Mouse (Mus musculus): ENCODE measurements around the gene Pdzd3.
"Not testable (repeated sequence)": the region's sequence is repeated elsewhere in the genome, so short reads cannot be mapped to it uniquely, and the experiment has no call there.

Pdzd3 gene

DNA sequence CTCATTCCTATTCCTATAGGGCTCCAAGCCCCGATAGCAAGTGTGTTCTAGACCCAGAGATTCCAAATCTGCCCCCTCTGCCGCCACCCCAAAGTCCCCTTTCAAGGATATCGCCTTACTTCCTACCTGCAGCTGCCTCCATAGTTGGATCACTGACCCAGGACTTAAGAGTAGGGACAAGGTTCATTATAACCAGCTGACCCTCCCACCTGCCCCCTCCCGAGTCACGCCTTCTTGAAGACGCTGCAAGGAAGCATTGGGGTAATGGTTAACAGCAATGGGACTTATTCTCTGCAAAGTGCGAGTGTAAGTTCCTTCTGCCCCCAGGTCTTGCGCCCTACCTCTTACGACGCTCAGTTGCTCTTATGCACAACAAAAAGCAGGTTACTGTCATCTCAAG, at the start of gene Pdzd3:
Gene Pdzd3, minus strand, starts transcription at position 158 of the 400 bp plus-strand sequence.
- DNase-seq (ENCODE audit: low spot score in 2 of 2), result no peak

DNA sequence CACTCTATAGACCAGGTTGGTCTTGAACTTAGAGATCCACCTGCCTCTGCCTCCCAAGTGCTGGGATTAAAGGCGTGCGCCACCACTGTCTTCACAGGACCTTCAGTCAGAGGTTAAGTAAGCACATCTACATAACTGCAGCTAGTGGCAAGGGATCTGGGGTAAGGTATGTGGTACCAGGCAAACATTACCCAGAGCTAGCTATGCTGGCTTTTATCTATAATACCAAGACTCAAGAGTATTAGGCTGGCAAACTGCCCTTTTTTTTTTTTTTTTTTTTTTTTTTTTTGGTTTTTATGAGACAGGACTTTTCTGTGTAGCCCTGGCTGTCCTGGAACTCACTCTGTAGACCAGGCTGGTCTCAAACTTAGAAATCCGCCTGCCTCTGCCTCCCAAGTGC, 48.7 kb upstream of the Pdzd3 start:
- not testable (repeated sequence) for DNase-seq (ENCODE audit: low spot score in 2 of 2)

DNA sequence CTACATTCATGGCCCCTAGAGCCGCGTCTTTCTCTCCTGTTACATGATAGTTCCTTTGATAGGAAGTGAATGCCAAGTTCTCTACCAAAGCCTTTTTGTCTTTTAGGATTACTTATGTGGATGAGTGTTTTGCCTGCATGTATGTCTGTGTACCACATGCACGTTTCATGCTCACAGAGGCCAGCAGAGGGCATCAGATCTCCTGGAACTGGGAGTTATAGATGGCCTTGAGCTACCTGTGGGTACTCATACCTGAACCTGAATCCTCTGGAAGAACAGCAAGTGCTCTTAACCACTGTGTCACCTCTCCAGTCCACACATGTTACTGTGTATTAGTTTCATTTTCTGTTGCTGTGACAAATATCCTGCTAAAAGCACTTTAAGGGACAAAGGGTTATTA, 41.2 kb upstream of the Pdzd3 start:
- no peak for DNase-seq (ENCODE audit: low spot score in 2 of 2)

DNA sequence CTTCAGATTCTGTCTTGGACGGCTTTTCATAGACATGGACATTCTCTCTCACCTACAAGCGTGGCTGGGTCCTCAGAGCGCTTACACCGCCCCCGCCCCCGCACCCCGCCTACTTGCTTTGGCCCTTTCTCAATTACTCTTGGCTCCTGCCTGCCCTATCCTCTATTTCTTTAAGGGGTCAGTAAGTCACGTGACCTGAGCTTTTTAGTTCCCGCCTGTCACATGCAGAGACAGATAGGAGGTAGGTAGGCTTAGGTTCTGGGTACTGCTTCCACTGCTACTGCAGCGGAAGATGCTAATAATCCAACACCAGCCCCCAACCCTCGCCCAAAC, 37.7 kb upstream of the Pdzd3 start:
- no peak for DNase-seq (ENCODE audit: low spot score in 2 of 2)

DNA sequence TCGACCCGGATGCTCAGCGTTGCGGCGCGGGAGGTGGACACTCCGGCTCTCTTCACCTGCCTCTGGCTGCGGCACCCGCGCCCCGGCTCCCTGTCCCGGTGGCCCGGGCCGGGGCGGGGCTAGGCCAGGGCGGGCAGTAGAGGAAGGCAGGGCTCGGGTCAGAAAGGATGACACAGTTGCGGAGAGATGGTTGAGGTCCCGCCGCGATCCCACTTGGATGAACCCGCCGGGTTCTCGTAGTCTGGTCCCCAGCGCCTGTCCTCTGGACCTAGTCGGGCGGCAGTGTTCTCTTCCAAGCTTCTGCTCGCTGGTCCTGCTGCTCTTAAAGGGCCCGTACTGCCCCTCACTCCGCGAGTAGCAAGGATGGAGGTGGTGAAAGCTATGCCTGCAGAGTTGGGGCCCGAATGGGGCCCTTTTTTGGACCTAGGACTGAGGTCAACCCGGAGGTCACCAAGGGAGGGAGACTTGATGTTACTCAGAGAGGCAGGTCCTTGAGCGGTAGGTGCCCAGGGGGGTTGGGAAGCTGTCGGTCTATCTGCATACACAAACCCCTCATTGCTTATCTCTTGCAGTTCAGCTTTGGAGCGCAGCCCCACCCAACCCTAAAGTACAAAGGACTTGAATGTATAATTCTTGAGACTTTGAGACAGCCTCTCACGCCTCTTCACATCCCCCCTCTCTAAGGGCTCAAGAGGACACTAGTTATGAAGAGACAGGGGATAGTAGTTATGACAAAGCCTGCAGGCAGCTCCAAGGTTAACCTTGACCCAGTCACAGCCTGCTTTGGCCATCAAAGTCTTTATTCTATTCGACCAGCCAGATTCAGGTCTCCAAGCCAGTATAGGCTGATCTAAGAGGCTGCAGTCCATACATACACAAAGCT, 37.0 kb upstream of the Pdzd3 start, which contains the start of gene Abcg4:
Gene Abcg4, minus strand, starts transcription at position 540 of the 883 bp plus-strand sequence.
- DNase-seq (ENCODE audit: low spot score in 2 of 2), result peak; percentile 59 to 68

DNA sequence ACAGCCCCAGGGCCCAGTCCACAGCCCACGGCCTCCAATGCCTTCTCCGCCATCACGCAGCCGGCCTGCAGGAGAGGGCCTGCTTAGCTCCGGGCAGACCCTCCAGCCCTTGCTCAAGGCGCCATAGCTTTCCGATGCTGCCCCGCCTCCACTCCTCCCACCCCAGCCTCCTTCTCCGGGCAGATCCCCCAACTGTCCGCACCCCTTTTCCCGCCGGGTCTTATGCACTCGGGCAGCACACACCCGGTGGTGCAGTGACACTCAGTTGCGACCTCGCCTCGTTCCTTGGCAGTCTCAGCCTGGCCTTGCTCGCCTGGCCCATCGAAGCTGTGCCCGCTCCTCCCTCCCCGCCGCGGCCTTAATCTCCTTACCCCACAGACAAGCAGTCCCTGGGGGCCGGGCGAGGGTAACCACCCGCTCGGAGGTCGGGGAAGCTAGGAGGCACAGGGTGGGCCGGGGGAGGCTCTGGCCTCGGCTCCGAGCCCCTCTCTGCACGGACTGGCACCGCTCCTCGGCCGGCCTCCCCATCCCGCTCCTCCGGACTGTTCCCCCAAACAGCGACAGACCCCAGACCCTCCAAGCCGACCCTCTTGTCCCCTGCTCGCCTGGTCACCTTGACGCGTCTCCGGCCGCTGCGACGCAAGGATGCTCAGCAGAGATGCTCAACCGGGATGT, 36.3 kb upstream of the Pdzd3 start:
- peak; percentile 31 to 36 for DNase-seq (ENCODE audit: low spot score in 2 of 2)

DNA sequence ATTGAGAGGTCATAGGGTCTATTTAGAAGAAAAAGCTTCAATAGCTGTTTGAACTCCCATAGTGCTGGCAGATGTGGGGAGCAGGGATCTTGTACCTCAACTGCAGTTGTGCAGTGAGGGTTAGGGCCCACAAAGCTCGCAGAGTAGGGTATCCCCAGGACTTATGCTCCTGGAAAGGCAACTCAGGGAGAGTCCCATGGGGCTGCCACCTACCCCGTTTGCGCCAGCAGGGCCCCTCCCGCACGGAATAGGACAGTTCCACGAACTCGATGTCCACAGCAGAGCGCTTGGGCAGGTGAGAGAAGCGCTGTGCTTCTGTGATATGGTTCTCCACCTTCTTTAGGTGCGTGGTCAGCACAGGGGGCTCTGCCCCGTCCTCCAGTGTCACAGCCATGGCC, 35.7 kb upstream of the Pdzd3 start:
- no peak for DNase-seq (ENCODE audit: low spot score in 2 of 2)

DNA sequence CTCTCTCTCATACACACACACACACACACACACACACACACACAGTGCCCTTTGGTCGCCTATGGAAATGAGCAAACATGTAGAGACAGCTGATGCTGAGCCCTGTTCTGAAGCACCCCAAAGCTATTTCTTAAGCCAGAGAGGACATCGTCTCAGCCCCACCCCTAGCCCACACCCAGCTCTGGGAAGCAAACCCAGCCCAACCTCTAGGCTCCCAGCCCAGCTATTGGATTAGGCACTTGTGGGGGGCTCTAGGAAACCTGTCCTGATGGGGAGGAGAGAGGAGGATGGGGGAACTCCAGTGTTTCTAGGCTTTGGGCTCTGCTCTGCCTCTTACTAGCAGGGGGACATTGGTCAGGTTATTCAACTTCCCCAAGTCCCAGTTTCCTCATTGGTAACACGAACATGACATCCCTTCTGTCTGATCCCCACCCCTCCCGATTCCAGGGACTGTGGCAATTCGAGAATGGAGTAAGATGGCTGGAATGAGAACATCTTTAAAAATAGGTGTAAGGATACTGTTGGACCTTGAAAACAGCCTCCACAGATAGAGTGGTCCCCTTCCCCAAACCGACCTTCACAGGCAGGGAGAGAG, 35.1 kb upstream of the Pdzd3 start:
- no peak for DNase-seq (ENCODE audit: low spot score in 2 of 2)

DNA sequence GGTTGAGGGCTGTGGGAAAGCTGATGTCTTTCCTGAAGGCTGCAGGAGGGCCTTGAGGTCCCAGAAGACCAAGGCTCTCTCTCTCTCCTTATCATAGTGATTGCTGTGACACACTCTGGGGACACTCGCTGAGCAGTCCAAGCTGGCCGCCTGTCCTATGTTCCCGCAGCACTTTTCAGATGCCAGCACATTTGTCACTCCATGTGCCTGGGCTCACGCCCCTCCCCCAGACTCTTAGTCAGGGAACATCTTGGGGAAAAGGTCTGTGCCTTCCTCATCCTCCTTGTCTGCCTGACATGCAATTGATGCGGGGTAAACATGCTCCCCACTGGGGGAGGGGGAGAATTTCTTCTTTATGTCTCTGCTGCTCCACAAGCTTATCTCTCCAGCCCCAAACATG, 31.9 kb upstream of the Pdzd3 start:
- DNase-seq (ENCODE audit: low spot score in 2 of 2), result no peak

DNA sequence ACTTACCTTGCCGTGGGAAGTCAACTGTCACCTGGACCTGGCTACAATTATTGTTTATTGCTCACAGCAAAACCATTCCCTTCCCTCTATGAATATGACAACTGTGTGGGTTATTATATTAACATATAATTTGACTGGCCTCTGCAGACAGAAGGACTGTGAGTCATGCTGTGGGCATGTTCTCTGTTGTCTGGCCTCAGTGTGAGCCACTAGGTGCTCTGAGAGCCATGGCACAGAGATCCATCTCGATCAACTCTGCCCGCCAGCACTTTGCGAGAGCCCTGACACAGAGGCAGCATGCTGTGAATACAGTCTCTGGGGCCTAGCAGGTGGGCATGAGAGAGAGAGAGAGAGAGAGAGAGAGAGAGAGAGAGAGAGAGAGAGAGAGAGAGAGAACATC, 18.7 kb upstream of the Pdzd3 start:
- no peak for DNase-seq (ENCODE audit: low spot score in 2 of 2)

DNA sequence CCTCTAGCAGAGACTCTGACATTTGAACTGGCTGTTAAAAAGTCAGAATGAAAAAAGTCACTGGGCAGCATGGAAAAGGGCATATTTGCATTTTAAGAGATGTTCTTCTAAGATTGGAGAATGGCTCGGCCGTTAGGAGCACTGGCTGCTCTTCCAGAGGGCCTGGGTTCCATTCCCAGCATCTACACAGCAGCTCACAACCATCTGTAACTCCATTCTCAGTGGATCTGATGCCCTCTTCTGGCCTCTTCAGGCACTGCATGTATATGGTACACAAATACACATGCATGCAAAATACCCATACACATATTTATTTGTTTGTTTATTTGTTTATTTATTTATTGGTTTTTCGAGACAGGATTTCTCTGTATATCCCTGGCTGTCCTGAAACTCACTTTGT, 17.8 kb upstream of the Pdzd3 start:
- no peak for DNase-seq (ENCODE audit: low spot score in 2 of 2)

DNA sequence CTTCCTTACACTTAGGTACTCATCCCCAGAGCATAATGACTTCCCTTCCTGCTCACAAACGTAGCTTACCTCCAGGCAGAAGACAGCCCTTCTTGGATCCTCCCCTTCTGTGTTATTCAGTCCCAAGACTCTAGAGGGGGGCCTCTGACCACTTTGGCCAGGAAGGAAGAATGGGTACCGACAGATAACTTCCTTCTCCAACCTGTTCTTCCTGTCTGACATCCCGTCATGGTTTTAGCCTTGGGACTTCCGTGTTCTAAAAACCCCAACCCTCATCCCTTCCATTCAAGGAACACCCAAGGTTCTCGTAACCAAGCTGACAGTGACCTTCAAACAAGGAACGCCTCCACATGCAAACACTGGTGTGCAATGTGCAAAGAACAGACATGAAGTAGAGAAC, 17.2 kb upstream of the Pdzd3 start, which contains the start of gene Nlrx1:
Gene Nlrx1, minus strand, starts transcription at position 168 of the 400 bp plus-strand sequence.
- DNase-seq (ENCODE audit: low spot score in 2 of 2), result no peak

DNA sequence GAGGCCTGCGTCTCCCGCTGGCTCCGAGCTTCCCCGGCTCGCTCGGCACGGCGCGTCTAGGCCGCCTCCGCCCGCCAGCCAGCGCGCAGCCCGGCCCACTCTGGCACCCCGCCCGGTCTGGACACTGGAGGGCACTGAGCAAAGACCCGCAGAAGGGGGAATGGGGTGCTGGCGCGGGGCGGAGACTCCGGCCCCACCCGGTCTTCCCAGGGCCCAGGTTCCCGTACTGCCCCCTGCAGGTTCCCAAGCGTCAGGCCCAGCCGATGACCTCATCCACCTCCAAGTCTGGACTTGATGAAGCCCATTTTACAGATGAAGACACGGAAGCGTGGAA, 16.7 kb upstream of the Pdzd3 start:
- peak; percentile 65 to 68 for DNase-seq (ENCODE audit: low spot score in 2 of 2)

DNA sequence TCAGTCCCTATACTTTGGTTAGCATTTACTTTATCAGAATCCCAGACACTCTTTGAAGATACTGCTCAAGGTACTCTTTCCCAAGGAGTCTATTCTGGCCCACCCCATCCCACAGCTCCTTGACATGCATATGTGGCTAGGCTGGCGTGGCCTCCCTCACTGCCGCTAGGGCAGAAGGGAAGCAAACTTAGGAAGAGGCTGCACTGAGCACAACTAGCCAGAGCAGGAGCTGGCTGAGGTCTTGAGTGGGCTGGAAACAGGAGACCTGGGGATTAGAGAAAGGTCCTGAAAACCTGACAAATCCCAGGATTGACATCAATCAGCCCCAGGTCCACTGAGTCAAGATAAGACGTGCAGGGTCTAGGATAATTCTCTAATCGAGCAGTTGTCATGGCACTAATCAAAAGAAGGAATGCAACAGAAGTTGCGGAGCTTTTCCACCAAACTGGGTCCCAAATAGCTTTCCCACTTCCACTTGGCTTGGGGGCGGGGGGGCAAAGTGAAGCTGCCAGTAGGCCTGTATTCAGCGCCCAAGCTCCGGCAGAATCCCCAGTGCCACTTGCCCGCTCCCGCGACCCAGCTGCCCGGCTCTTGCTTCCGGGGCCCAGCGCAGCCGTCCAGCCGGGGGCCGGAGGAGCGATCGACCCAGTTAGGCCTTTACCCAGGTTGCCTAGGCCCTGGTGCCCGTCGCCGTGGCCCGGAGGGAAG, 16.2 kb upstream of the Pdzd3 start:
- DNase-seq (ENCODE audit: low spot score in 2 of 2), result no peak

DNA sequence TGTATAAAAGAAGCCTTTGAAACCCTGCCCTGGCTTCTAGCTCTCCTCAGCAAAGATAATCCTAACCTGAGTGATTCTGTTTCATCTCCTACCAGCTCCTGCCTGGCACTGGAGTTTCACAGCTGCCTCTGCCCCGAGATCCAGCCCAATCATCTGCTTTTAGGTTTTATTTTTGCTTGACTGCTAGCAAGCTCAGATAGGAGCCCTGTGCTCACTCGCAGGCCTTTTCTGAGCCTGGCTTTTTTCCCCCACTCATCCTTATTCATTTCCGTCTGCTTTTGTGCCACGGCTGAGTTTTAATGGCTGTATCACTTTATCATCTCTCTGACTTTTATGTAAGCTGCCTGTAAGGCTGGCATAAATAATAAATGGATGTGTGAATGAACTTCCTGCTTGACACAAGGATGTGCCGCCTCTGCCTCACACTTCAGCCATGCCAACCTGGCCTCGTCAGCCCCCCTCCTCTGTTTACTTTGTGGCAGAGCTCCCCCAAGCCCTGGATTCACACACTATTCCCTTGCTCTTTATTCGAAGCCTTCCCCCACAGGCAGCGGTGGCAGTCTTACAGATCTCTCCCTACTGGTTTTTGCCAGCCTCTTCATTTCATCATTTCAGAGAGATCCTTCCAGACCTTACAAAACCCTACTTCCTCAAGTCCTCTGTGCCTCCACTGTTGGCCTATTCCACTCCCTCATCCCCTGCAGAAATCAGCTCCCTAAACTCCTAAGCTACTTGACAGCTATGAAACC, 15.4 kb upstream of the Pdzd3 start:
- peak; percentile 55 to 59 for DNase-seq (ENCODE audit: low spot score in 2 of 2)

DNA sequence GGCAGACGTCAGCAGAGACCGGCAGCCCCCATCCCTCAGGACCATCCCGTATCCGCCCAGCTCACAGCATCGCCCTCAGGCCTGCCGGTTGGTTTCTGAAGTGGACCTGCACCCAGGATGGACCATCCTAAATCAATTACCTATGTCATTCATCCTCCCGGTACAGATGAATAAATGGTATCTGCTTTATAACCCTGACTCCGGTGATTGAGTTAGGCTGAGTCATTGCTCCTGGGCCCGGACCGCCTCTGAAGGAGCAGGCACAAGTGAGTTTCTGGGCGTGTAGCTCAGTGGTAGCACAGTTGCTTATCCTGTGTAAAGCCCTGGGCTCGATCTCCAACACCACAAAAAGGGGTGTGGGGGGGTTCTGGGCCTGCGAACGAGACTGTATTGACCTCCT, 10.1 kb upstream of the Pdzd3 start:
- no peak for DNase-seq (ENCODE audit: low spot score in 2 of 2)

DNA sequence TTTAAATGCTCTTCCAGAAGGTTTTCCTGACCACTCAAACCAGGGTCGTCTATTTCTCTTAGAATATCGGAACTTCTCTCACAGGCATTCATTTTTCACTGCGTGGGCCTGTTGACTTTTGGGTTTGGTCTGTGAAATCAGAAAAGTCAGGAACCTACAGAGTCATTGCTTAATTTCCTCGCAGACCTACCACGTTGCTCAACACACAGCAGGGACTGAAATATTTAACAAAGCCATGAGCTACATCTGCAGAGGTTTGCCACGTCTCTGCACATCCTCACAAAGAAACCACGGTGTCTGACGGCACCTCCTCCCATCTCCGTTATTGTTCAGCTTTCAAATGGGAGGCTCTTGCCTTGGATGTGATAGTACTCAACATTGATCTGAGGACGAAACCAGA, 7.7 kb upstream of the Pdzd3 start:
- no peak for DNase-seq (ENCODE audit: low spot score in 2 of 2)

DNA sequence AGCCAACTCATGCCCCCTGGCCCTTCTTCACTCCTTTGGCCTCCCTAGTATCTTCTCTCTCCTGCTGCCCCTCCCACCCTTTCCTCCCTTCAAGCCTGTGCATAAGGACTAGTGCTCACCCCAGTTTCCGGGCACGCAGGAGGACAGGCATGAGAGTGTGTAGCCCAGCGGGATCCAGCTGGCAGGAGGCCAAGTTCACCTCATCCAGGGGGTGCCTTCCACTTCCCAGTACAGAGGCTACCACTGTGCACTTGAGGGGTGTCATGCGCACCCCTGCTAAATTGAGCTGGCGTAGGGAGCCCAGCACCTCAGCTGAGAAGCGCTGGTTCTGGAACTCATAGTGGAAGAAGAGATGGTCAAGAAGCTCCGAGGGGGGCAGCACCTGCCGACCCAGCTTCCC, 4.9 kb upstream of the Pdzd3 start:
- DNase-seq (ENCODE audit: low spot score in 2 of 2), result no peak

DNA sequence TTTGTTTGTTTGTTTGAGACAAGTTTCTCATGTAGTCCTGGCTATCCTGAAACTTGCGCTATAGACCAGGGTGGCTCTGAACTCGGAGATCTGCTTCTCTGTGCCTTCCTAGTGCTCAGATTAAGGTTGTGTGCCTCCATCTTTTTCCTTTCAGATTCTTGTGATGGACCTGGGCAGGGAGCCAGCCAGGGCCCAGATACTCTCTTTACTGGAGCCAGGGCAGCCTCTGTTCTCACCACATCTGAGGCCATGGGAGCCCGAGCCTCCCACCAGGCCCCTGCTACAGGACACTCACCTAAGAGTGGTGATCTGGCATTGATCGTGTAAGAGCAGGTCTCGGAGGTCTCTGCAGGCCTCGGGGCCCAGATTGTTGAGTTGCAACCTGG, 3.9 kb upstream of the Pdzd3 start:
- DNase-seq (ENCODE audit: low spot score in 2 of 2), result no peak

DNA sequence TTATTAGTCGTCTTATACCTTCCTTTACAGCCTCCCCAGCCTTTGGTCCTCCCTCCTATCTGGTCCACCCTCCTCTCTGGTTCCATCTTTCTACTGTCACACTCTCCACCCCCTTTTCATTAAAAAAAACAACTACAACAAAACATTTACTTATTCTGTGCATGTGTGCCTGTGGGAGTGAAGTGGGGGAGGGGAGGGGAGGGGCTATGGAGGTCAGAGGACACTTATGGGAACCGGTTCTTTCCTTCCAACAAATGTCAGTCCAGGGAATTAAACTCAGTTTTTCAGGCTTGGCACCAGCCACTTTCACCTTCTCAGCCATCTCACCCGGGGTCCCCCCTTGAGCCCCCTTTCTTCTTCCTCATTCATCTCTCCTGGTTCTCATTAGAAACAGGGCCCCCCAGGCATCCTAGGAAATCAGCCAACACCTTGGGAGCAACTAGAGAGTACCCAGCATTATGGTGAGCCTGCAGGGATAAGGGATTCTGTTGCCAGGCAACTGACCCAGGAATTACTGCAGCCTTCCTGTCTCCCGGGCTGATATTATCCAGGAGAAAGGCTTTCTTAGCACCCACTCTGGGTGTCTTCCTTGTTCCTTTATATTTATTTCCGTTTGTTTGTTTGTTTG, 3.4 kb upstream of the Pdzd3 start:
- no peak for DNase-seq (ENCODE audit: low spot score in 2 of 2)

DNA sequence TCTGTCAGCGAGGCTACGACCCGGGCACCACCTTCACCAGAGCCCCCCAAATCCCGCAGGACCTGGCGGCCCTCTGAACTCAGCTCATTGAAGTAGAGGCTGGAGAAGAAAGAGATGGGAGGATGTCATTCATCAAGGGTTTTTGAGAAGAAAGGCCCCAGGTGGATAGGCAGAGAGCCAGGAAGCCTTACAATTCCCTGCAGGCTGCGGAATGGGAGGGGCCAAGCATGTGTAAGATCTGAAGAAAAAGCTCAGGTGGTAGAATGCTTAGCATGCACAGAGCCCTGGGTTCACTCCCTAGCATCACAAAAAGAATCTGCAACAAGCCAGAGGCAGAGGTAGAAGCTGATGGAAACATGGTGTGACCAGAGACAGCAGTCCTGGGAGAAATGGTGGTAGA, 2.2 kb upstream of the Pdzd3 start:
- no peak for DNase-seq (ENCODE audit: low spot score in 2 of 2)

Data from right cerebral cortex, adult 2 months (tissue).